Mouse (Mus musculus) adrenal gland, adult 8-10 months (tissue): ENCODE data around the gene Klf5. TPM values are rescaled to one million over a fixed set of nuclear protein-coding genes. Genes with fewer than 3 reads are reported as not detected.
A peak's percentile ranks its signal among the peaks of the same experiment; 100 is the strongest.

Source experiments
- DNase-seq: peaks from one replicate; pipeline ENCODE4 v3.0.0; 2022
- total RNA-seq, 4 experiments: library from RNA; stranded (reverse); gene quantifications; 2 replicates each; pipeline ENCODE4 v1.2.4; 2022

The Klf5 gene
- 10 to 100 TPM in 1 of 4 experiments, 1 to 10 TPM in 3; 7.5 to 10.4 (median 8.1) TPM for total RNA-seq

DNA sequence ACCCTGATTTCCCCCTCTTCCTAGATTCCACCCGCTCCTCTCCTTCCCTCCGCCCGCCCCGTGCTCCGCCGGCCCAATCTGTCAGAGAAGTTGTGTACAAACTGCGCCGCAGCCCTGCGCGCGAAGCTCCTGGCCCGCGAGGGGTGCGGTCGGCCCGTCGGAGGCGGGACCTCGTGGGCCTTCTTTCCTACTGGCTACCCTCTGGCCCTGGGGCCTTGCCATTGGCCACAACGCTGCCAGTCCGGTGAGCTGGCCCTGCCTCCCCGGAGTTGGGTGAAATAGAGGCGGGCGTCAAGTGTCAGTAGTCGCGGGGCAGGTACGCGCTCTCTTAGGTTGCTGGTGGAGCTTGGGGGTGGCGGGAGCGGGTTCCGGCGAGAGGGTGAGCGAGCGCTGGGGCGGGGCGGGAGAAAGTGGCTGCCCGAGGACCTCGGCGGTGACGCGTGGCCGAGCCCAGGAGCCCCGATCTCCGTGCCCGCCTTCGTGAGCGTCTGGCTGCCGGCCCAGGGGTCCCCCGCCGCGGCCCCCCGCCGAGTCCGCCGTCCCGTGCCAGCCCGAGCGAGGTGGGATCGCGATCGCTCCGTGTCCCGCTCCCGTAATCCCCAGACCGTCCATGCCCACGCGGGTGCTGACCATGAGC is at the start of gene Klf5:
Gene Klf5 (plus strand): TSS at position 307 of the 637 bp plus-strand sequence.
- DNase-seq: peak; percentile 92

DNA sequence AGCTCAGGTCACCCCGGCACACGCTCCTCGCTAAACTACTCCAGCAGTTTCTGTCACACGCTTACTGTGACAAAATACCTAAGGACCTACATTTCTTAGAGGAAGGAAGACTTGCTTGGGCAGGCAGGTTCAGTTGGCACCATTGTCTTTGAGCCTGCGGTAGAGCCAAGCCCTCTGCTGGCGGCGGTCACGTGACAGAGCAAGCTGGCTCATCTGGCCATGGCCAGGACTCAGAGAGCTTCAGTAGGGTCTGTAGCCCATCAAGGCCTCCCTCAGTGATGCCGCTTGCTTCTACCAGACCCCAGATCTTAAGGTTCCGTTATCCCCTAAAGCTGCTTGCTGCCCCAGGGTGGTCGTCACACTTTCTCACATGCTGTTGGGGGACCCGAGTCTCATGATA is 36.5 kb upstream of the Klf5 start:
- DNase-seq: no peak

DNA sequence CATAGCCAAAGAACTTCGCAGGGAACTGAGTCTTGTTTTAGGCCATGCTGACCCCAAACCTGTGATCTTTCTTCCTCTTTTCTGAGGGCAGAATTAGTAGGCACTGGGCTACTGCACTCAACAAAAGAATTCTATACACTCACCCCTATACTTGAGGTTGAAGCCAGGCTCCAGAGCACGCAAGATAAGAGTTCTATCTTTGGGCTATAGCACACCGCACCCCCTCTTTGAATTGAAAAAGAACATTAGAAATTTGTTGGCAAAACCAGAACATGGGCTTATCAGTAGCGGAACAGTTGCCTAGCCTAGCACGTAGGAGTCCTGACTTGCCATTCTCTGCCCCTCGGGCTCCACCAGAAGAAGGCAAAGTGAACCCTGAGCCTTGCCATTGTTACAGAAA is 34.7 kb upstream of the Klf5 start:
- DNase-seq: no peak

DNA sequence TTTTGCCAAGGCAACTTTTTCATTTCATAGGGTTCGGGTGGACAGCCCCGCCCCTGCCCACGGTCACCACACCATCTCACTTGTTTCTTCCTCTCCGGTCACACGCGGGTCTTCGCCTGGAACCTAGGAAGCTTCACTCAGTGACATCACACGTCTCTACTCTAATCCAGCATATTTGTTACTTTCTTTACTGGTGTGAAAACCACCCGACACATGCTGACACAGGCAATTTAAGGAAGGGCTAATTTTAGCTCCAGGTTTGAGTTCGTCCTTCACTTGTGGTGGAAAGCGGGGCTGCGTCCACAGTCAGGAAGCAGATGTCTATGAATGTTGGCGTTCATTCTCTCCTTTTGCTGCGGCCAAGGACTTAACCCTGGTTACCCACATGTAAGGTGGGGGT is 32.7 kb upstream of the Klf5 start:
- no peak for DNase-seq

DNA sequence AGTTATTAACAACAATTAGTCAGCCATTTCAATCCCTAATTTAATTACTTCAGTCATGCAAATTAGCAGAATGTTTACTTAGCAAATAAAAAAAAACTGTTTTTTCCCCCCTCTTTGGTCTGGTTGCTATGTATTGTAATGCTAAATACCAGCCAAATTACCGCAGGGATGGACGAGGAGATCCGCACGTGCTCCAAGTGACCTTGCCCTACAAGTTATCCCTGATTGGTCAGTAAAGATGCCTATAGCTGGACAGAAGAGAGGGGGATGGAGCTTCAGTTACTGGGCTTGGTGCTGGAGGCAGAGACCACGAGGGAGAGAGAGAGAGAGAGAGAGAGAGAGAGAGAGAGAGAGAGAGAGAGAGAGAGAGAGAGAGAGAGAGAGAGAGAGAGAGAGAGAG is 31.7 kb upstream of the Klf5 start:
- no peak for DNase-seq

DNA sequence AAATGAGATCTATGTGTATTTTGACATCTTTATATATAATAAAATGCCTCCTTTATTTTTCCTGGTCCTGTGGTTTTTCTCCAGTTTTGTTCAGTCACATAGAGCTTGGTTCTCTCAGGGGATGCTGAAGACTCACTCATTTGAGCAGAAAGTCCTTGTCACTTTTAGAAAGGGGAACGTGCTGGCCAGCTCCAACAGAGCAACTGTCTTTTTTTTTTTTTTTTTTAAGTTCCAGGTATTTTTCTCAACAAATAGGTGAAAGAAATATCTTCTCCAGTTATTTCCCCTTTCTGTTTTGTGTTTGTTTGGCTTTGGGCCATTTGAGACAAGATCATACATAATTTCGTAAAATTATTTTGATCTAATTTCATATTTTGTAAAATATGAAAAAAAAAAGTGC is 24.4 kb upstream of the Klf5 start:
- DNase-seq: no peak

DNA sequence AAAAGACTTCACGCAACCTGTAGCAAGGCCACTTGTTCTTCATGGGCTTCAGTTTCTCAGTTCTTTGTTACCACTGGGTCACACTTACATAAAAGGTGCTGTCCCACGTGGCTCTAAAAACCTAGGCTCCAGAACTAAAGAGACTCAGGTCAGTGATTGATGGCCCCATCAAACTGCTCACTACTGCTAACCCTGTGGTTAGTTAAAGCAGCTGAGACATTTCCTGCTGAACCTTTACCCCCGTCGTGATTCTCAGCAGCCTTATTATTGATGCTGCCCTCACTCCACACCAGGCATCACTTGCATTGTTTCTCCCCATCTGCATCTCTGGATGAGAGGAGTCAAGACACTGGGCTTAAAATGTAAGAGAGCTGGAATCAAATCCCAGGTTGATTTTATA is 22.7 kb upstream of the Klf5 start:
- no peak for DNase-seq

DNA sequence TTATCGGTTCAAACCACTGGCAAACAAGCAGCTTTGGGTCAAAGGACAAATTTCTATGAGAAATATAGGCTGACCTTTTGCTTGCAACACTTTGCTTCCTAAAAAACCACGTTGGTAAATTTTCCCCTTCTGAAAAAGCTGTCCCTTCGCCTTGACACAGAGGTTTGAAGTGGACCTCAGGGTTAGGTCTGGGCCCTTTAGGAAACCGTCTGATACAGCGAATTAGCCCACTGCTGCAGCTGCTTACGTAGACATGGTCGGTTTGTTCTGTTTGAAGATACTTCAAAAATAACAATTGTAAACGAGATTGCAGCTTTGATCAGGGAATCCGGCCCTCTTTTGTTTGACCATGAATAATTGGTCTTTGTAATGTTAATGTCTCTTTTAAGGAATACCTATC is 20.2 kb upstream of the Klf5 start:
- no peak for DNase-seq

DNA sequence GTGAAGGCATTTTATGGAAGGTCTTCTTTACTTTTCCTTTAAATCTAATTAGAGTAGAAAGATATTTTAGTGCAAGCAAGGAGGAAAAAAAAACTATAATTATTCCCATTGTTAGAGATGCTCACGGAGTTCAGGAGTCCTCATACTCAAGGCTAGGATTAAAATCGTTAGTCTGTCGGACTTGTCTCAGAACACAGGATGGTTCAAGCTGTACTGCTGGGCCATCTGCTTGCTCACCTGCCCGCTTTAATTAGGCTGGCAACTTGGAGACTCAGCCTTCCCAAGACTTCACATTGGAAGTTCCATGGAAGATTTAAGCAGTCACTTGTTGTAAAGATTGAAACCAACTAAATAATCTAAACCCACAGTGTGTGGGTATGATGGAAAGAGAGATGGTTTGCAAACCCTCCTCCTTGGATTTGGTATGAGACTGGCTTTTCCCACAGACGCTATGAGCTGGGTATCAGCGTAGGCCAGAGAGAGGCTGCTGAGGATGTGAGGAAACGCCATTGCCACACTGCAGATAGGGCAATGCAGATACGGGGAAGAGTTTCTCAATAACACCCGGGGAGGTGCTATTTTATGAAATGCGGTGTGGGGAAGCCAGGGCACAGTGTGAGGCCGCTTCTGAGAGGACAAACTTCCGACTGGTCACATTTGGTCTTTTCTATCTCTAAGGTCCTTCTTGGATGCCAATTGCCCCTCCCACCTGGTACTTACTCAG is 19.6 kb upstream of the Klf5 start:
- DNase-seq: no peak

DNA sequence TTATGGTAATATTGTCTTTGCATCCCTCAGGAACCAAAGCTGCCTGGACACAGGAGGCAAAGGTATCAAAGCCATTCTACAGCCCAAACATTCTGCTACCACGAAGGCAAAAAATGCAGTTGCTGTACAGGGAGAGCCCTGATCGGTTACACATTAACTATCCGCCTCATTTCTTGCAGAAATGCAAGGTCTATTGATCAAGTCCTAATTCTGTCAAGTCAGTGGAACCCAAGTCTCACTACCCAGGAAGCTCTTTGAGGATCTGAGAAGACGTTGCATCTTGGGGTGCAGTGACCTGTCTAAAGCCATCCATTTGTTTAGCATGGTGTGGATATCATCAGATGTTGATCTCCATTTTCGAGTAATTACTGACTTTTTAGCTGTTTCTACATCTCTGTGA is 18.1 kb upstream of the Klf5 start:
- DNase-seq: no peak

DNA sequence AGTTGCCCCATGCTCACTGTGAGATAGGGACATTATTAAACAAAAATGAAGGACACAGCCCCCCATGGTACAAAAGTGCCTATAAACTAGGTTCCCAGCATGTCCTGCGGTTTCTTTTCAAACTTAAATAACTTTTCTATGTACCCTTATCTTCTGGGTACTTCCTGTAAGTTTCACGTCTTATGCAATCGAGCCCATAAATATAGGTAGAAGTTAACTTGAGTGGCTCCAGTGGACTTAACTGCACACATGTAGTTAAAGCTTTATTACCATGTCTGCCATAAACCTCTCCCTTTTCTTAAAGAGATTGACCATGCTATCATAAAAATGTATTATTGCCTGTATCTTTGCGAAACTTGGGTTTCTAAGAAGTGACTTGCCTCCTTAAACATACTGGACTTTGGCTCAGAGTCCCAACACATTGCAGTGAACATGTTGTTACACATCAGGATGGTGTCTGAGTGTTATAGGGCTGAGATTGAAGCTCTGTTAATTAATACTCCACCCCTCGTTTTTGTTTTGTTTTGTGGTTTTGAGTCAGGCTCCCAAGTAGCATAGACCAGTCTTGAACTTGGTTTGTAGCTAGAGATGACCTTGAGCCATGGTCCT is 17.6 kb upstream of the Klf5 start:
- DNase-seq: no peak

DNA sequence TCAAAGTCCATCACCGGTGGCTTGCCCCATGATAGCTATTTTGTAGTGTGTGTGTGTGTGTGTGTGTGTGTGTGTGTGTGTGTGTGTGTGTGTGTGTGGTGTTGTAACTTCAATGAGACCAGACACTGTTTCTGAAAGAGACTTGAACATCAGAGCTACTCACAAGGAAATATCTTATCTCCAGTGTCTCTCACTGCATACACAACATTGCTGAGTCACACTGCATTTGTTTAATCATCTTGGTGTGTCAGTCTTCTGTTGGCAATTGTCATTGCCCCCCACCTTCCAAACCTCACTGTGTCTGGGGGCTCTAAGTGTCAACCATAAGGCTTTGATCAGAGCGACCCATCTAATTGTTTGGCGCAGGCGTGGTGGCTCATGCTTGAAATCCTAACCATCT is 13.0 kb upstream of the Klf5 start:
- DNase-seq: no peak

DNA sequence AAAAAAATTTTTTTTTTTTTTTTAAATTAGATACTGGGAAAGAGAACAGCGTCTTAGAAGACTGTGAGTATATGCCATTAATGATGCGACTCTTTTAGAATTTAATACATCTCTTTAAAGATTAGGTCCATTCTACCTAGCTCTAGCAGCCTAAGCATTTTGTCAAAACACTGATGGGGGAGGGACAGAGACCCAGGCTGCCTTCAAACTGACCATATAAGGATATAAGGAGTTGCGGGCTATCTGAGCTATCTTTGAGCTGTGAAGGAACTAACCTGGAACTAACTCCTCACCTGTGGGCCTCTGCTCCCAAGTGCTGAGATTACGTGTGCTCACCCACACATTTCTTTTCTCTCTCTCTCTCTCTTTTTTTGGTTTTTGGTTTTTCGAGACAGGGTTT is 6.3 kb upstream of the Klf5 start:
- DNase-seq: no peak

DNA sequence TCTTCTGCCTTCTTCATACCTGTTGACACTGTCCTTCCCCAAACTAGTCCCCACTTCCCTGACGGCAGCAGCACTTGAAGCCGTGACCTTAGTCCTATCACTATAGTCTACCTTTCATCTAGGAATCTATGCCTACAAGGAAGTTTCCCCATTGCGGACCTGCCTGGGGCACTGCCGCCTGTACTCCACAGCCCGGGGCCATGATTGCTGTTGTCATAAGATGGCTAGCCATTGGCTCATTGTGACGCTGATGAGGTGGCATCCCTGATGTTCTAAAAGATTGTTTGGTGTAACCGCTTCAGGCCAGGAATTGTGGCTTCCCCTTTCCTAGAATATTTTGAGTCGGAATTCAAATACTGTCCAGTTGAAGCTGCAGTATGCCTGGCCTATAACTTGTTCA is 4.1 kb upstream of the Klf5 start:
- no peak for DNase-seq

DNA sequence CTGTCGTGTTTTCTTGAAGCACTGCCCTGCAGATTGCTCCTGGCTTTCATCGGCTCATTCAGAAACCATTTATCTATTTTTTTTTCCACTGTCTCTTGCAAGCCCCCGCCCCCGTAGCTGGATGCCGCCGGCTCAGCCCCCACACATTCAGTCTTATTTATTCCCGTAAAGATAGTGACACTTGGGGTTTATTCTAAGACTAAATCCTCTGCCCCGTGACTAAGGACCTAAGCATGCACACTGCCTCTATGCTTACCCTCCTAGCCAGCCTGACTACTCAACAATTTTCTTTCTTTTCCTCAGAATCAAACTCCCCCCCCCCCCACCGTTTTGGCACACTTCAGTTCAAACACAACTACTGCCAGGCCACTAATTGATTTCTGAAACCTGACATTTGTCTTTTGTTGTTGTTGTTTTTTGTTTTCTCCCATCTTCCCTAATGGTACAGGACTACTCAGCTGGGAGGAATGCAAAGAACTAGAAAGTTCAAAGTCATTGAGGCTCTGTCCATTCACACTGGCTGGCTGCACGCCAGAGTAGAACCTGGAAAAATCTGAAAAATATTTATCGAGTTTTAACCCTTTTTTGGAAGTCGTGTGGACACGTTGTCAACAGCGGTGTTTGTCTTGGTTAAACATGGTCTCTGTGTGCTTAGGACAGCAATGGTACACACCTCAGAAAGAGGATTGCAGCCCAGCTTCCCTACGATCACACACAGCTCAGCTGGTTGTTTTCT is 2.7 kb upstream of the Klf5 start:
- no peak for DNase-seq

DNA sequence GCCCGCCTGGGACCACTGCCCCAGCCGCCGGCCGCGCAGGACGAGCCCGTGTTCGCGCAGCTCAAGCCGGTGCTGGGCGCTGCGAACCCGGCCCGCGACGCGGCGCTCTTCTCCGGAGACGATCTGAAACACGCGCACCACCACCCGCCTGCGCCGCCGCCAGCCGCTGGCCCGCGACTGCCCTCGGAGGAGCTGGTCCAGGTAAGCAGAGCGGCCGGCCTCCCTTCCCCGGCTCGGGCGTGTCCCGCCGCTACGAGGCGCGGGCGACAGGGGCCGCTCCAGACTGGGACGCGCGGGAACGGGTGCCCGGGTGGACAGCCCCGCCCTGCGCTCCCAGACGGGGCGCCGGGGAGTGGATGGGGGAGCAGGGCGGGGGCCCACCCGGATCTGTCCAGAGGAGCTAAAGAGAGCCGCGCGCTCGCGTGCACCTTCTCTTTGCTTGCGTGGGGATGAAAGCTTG is 561 bp downstream of the Klf5 start:
- DNase-seq: peak; percentile 36

DNA sequence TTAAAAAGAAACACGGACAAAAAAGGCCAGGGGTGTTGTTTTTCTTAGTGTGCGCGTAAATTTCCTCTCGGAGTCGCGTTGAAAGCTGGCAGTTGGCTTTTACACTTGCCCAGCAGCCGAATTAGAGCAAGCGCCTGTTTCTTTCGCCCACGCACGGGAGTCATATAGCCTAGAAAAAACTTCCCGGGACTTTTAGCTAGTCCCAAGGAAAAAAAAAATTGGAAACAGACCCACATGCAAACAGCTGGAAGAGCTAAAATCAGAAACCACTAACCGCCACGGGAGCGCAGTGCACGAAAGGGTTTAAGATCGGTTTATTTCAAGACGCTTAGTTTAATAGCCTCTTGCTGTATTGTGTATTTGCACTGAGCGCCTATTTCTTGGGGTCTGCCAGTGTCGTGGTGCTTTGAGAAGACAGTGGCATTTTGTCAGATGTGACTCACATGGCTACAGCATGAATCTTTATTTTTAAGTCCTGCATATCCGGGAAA is 1.3 kb downstream of the Klf5 start:
- DNase-seq: no peak

DNA sequence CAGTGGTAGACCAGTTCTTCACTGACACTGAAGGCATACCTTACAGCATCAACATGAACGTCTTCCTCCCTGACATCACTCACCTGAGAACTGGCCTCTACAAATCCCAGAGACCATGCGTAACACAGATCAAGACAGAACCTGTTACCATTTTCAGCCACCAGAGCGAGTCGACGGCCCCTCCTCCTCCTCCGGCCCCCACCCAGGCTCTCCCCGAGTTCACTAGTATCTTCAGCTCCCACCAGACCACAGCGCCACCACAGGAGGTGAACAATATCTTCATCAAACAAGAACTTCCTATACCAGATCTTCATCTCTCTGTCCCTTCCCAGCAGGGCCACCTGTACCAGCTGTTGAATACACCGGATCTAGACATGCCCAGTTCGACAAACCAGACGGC is 3.0 kb downstream of the Klf5 start:
- DNase-seq: no peak

DNA sequence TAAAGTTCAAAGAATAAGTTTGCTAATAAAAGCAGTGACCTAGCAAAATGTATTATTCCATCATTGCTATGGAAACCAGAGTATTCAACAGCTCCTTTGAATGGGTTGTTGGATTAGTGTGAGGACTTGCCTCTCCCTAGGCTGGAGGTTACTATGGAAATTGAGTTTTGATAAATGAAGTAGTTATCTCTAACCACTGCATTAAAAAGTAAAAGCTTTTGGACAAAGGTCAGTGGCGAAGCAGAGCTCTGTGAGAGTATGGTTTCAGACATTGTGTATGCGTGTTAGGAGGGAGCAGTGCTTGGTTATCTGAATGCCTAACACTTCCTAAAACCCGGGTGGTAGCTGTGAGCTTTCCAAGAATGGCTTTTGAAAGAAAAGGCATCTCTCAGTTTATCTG is 5.9 kb downstream of the Klf5 start:
- no peak for DNase-seq

DNA sequence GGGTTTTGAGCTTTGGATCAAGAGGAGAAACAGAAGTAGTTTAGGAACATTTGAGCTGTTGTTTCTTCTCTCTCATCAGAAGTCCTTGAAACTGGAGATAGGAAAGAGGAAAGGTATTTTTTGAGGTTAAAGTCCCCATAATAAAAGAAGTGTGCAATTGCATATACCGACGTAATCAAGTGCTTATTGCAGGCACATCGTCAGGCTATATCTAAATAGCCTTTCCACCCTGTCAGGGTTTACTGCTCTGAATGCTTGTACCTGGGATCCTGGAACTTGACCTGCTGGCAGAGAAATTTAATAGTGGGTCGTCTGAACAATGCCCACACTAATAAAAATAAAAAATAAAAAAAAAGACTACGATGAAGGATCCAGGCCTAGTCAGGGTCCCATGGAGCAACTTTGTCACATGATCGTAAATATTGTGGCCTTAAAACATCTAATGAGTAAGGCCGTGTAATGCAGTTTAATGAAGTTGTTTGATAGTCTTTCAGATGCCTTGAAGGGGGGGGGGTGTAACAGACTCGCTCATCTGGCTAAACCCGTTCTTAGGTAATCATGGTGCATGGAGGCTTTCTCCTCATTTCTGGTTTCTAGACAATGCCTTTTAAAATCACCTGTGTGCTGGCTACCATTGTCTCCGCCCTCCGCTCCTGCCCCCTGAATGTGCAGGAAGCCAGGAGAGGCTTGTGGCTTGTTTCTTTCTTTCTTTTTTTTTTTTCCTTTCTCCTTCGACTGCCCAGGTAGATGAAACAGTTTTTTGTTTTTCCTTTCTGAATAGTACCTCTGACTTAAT is 6.7 kb downstream of the Klf5 start:
- DNase-seq: no peak

DNA sequence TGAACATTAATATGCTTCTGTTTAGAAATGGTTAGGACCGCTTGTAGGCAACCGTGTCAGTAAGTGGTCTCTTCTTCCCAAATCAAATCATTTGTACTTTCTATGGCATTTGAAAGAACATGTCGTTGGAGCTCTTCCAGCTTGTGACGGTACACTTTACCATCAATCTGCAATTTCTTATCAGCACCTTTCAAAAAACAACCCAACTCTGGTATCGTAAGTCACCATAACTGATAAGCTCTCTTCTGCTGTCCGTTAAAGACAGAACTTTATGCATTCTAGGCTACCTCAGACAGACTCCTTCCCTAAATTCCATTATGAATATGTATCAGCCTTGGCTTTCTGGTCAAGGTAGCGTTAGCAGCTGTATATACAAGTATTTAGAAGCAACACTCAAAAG is 7.9 kb downstream of the Klf5 start:
- DNase-seq: no peak

DNA sequence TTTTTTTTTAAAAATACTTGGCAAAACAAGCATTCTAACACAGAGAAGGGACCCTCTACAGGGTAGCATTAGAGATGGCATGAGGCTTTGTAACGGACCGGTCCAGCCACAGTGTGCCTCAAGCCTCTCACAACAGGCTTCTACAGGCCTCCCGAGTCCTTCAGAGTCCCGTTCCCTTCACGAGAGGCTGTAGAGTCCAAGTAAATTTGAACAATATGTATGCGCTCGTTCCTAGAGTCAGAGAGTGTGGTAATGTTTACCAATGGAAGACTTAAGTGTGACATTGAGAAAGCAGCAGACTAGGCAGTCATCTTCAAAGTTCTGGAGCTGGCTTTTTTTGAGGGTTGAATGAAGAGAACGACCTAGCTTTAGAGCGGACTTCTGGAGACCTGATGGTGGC is 11.1 kb downstream of the Klf5 start:
- no peak for DNase-seq
